Mouse (Mus musculus) intestine, postnatal 0 days (tissue): ENCODE measurements around the gene Serpina6. TPM values are rescaled to one million over a fixed set of nuclear protein-coding genes. Genes with fewer than 3 reads are reported as not detected.
"Not testable (repeated sequence)": the region's sequence is repeated elsewhere in the genome, so short reads cannot be mapped to it uniquely, and the experiment has no call there.

Experiments
- ATAC-seq: fragments of 200-750 bp; cut with Nextera tagmentation; 2 replicates; pipeline ENCODE4 v1.8.0; 2017; ENCODE audit warnings: mild to moderate bottlenecking, moderate TSS enrichment, moderate library complexity
- H3K27ac ChIP-seq: fragments of 300-500 bp; sonication (generic); 2 replicates; pipeline ENCODE4 v1.5.1; 2014; ENCODE audit warnings: mild to moderate bottlenecking, low read depth, low read length, moderate library complexity
- H3K27me3 ChIP-seq: fragments of 300-500 bp; sonication (generic); replicated peaks from 2 replicates; pipeline ENCODE4 v1.6.1; 2014; ENCODE audit warnings: low read length, mixed read lengths; ENCODE audit not compliant: control insufficient read depth, insufficient read depth
- H3K36me3 ChIP-seq: fragments of 300-500 bp; sonication (generic); 2 replicates; pipeline ENCODE4 v1.6.1; 2014; ENCODE audit warnings: mild to moderate bottlenecking, moderate library complexity; ENCODE audit not compliant: control insufficient read depth, insufficient read depth
- H3K4me1 ChIP-seq: fragments of 300-500 bp; sonication (generic); replicated peaks from 2 replicates; pipeline ENCODE4 v1.6.1; 2014; ENCODE audit warnings: antibody characterized with exemption, low read length, mixed read lengths; ENCODE audit not compliant: control insufficient read depth, insufficient read depth
- H3K4me2 ChIP-seq: fragments of 300-500 bp; sonication (generic); replicated peaks from 2 replicates; pipeline ENCODE4 v1.6.1; 2014; ENCODE audit warnings: low read depth, mild to moderate bottlenecking, moderate library complexity
- H3K4me3 ChIP-seq: fragments of 300-500 bp; sonication (generic); 2 replicates; pipeline ENCODE4 v1.5.1; 2014; ENCODE audit warnings: low read depth, low read length
- H3K9ac ChIP-seq: fragments of 300-500 bp; sonication (generic); 2 replicates; pipeline ENCODE4 v1.6.1; 2014; ENCODE audit warnings: mild to moderate bottlenecking, low read depth, low read length
- H3K9me3 ChIP-seq: fragments of 300-500 bp; sonication (generic); 2 replicates; pipeline ENCODE4 v1.6.1; 2016; ENCODE audit warnings: mixed run types; ENCODE audit not compliant: control insufficient read depth
- CTCF ChIP-seq: sonication (generic); IDR thresholded peaks from 2 replicates; pipeline ENCODE4 v1.5.1; 2016; ENCODE audit warnings: low read depth, mild to moderate bottlenecking, control low read depth, antibody characterized with exemption, moderate library complexity
- WGBS: fragments of 180-500 bp; shearing (Covaris S2); extraction: QIAGEN DNeasy Blood & Tissue Kit; methylation state at CpG from one replicate; pipeline ENCODE4 v1.1.7; 2014; 5-methylcytosine and 5-hydroxymethylcytosine counted together
- polyA plus RNA-seq: library from polyadenylated mRNA; unstranded; fragments of >200 nt; fragmentation: Nextera tagmentation; extraction: Ambion mirVana; gene quantifications from 2 replicates; pipeline ENCODE4 v1.2.1, GENCODE M21; 2015

Gene Serpina6
- polyA plus RNA-seq, 1 experiment from 2014 or later, result not detected

DNA sequence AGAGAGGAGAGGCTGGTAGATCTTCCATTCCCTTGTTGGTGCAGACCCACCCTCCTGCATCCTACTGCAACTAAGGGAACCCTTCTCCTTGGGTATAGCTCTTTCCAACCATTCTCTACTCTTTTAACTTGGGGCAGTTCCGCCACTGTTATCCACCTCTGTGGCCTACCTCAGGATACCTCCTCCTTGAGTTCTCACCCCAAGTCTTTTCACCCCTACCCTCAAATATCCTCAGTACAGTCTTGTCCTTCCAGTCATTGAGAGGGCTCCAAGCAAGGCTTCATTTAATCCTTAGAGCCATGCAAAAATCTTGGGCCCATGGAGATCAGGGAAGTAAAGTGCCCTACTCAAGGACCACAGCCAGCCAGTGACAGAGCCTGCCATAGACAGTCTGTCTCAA lies 19.0 kb upstream of the Serpina6 start, which contains the start of gene Serpina16:
Gene Serpina16, minus strand, starts transcription at position 101 of the 400 bp plus-strand sequence.
- Histone ChIP-seq H3K4me3 (no peak within 1 kb of the TSS), H3K36me3 (no peaks in the 10 kb centered on the region), H3K4me1 (no peaks in the 10 kb centered on the region), H3K4me2 (no peak within 1 kb of the TSS), H3K27me3 (no peaks in the 10 kb centered on the region), H3K9ac (no peak within 1 kb of the TSS), H3K27ac (no peak within 1 kb of the TSS), H3K9me3 (no peaks in the 10 kb centered on the region)
- 100% methylated on average over 1 of the region's 1 CpGs for WGBS
- no peak for ATAC-seq
- no peak for TF ChIP-seq CTCF

DNA sequence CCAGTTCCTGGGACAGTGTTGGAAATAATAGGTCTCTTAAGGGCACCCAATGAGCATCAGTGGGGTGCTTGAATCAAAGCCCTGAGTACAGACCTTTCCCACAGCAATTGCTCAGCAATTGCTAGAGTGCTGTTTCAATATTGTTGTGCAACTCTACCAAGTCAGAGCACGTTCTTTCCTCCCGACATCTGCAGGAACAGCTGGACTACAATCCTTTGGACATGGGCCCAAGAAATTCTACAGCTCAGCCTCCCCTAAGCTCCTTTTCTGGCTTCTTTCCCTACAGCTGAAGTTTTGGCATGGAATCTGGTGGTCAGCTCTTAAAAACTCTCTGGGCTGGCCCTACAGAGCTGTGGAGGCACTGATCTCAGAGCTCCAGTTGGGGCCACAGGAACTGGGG lies 16.2 kb upstream of the Serpina6 start:
- no peaks in the 10 kb centered on the region for H3K27me3 ChIP-seq
- H3K4me1 ChIP-seq, result no peaks in the 10 kb centered on the region
- WGBS, result 43% methylated on average over 2 of the region's 2 CpGs
- no peak overlapping the region for H3K27ac ChIP-seq
- ATAC-seq, result no peak
- no peaks in the 10 kb centered on the region for H3K9me3 ChIP-seq
- no peak overlapping the region for H3K4me2 ChIP-seq
- no peak overlapping the region for H3K4me3 ChIP-seq
- H3K9ac ChIP-seq, result no peak overlapping the region
- TF ChIP-seq CTCF, result no peak
- no peaks in the 10 kb centered on the region for H3K36me3 ChIP-seq

DNA sequence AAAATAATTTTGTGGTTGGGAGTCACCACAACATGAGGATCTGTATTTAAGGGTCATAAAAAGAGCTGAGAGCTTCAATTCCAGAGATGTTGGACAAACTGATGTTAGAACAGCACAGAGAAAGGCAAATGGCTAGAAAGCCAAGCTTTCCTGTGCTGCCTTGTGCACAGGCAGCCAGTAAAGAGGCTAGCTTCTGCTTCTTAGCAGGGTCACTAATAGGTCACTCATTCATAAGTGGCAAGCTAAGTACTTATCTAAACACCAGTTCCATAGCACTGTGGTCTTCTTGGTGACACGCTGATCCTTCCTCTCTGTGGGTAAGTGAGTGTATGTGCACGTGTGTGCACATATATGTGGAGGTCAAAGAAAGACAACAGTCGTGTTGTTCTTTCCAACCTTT lies 14.5 kb upstream of the Serpina6 start:
- no peaks in the 10 kb centered on the region for H3K36me3 ChIP-seq
- no peak overlapping the region for H3K4me3 ChIP-seq
- no peak overlapping the region for H3K9ac ChIP-seq
- 72% methylated on average over 3 of the region's 3 CpGs for WGBS
- no peak overlapping the region for H3K27ac ChIP-seq
- ATAC-seq, result no peak
- no peaks in the 10 kb centered on the region for H3K9me3 ChIP-seq
- H3K4me2 ChIP-seq, result no peak overlapping the region
- no peaks in the 10 kb centered on the region for H3K27me3 ChIP-seq
- no peak for TF ChIP-seq CTCF
- no peaks in the 10 kb centered on the region for H3K4me1 ChIP-seq

DNA sequence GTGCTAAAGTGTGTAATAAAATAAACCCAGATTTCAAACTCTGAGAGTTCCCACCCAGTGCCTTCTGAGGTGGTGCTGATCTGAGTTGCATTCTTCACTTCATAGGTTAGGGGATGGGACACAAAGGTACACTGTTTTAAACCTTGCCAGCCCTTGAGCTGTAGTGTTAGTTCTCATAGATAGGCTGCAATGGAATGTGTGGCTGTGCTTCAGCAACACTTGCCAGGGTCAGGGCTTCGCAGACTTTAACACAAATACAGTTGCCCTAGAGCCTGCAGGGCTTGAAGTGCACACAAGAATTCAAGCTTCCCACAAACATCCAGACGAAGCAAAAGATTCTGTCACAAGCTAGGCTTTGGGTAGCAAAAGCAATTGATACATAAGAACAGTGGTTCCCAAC lies 14.0 kb upstream of the Serpina6 start:
- Histone ChIP-seq H3K4me2 (no peak overlapping the region), H3K36me3 (no peaks in the 10 kb centered on the region), H3K27ac (no peak overlapping the region), H3K4me3 (no peak overlapping the region), H3K9me3 (no peaks in the 10 kb centered on the region), H3K27me3 (no peaks in the 10 kb centered on the region), H3K4me1 (no peaks in the 10 kb centered on the region), H3K9ac (no peak overlapping the region)
- 67% methylated on average over 2 of the region's 2 CpGs for WGBS
- ATAC-seq, result no peak
- TF ChIP-seq CTCF, result no peak

DNA sequence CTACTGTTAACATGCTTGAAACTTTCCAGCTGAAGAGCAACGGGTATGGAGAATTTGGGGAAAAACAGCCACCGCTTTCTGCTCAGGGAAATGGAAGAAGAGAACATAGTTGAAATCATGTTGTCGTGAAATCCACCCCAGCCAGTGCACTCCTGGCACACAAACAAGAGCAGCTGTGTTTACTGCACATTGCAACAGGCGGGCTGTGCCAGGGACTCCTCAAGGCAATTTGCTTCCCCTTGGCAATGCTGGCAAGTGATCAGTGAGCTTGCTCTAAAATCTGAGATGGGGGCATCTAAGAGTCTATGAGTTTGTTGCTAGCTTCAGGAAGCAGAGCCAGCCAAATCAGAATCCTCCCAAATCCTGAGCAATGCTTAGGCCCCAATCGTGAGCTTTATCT lies 13.3 kb upstream of the Serpina6 start:
- 76% methylated on average over 5 of the region's 5 CpGs for WGBS
- no peaks in the 10 kb centered on the region for H3K36me3 ChIP-seq
- TF ChIP-seq CTCF, result no peak
- H3K4me3 ChIP-seq, result no peak overlapping the region
- H3K27me3 ChIP-seq, result no peaks in the 10 kb centered on the region
- H3K9ac ChIP-seq, result no peak overlapping the region
- no peak overlapping the region for H3K4me2 ChIP-seq
- no peaks in the 10 kb centered on the region for H3K4me1 ChIP-seq
- no peak for ATAC-seq
- H3K9me3 ChIP-seq, result no peaks in the 10 kb centered on the region
- no peak overlapping the region for H3K27ac ChIP-seq

DNA sequence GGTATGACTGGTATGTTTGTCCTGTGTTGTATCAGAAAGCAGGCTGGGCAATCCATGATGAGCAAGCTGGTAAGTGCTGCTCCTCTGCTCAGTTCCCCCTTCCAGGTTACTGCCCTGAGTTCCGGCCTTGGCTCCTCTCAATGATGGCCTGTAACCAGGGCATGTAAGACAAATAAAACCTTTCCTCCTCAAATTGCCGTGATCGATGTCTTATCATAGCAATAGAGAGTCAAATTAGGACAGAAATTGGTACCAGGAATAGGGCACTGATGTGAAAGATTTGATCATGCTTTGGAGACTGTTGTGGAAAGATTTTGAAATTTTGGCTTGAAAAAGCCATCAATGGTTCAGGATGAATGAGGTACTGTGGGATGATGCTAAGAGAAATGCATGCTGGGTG lies 8.3 kb upstream of the Serpina6 start:
- Histone ChIP-seq H3K4me2 (no peak overlapping the region), H3K4me1 (no peaks in the 10 kb centered on the region), H3K36me3 (no peaks in the 10 kb centered on the region), H3K4me3 (no peak overlapping the region), H3K9ac (no peak overlapping the region), H3K27ac (no peak overlapping the region), H3K9me3 (no peaks in the 10 kb centered on the region), H3K27me3 (no peaks in the 10 kb centered on the region)
- TF ChIP-seq CTCF, result no peak
- ATAC-seq, result no peak
- WGBS, result 74% methylated on average over 3 of the region's 3 CpGs

DNA sequence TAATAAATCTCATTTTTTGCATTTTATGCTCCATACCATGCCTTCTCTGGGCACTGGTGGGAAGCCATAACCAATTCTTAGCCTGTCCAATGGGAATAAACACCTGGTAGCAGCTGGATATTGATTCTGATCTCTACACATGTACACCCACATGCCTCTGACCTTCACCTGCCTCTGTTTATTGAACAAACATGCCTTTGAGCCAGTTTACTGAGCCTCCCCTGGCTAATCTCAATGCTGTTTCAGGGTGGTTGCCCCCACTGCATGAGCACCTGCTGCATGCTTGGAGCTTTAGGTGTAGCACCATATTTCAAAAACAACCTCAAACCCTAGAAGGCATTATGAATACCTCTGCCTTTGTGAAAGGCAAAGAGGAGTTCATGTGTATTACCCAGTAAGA lies 5.0 kb upstream of the Serpina6 start:
- H3K27ac ChIP-seq, H3K4me2 ChIP-seq, H3K27me3 ChIP-seq, H3K4me1 ChIP-seq, H3K9me3 ChIP-seq, H3K4me3 ChIP-seq, H3K9ac ChIP-seq, ATAC-seq, H3K36me3 ChIP-seq: not testable (repeated sequence)
